Mouse (Mus musculus) kidney, adult 2 months (tissue): ENCODE measurements around the gene Dap.

Experiments used
- CTCF ChIP-seq: fragments of 200-500 bp; conservative IDR thresholded peaks from 2 replicates; pipeline ENCODE4 v1.5.1; 2011; ENCODE audit warnings: low read depth, mild to moderate bottlenecking, control low read depth, low read length, moderate library complexity, mixed read lengths; ENCODE audit not compliant: insufficient read depth, insufficient read length
- POLR2A ChIP-seq: fragments of 200-500 bp; IDR thresholded peaks from one replicate; pipeline ENCODE4 v1.6.1; 2011; ENCODE audit warnings: low read depth, low read length, control low read depth

- no peak for TF ChIP-seq CTCF
- no peak for TF ChIP-seq POLR2A
These were observed 34.0 kb downstream of the Dap start for GRCm38 (mm10) chr15:31258029-31258692.
